Mouse (Mus musculus) lung, postnatal 25 days (tissue): Measurements from ENCODE around the gene A230050P20Rik.
A peak's percentile ranks its signal among the peaks of the same experiment; 100 is the strongest.

Experiments used
- DNase-seq: peaks from one replicate; pipeline ENCODE4 v3.0.0; 2022; ENCODE audit warnings: low spot score

The A230050P20Rik gene

DNA sequence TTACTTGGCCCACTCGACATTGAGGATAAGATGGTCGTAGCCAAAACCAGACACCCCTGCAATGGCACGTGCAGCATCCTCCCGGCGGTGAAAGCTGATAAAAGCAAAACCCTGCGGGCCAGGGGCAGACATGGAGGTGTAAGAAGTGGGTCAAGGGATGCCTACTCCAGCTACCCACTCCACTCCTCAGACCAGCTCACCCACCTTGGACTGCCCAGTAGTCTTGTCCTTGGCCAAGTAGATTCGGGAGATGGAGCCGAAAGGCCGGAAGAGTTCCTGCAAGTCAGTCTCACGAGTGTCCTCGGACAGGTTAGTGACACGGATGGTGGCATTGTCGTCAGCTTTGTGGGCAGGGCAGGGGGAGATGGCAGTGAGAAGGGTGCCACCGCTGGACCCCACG is 26.2 kb downstream of the A230050P20Rik start:
- DNase-seq = no peak

- DNase-seq = no peak
These were observed 26.9 kb downstream of the A230050P20Rik start for GRCm38 (mm10) chr9:20895382-20895781.

GRCm38 (mm10) chr9:20897736-20898510 is 29.5 kb downstream of the A230050P20Rik start:
- no peak for DNase-seq

GRCm38 (mm10) chr9:20898511-20899073 is 30.1 kb downstream of the A230050P20Rik start, which contains the start of gene Eif3g:
Gene Eif3g (minus strand): TSS chr9:20898623.
- DNase-seq = peak; percentile 87

- peak; percentile 73 for DNase-seq
These were observed 33.2 kb downstream of the A230050P20Rik start for GRCm38 (mm10) chr9:20901466-20902173.

DNA sequence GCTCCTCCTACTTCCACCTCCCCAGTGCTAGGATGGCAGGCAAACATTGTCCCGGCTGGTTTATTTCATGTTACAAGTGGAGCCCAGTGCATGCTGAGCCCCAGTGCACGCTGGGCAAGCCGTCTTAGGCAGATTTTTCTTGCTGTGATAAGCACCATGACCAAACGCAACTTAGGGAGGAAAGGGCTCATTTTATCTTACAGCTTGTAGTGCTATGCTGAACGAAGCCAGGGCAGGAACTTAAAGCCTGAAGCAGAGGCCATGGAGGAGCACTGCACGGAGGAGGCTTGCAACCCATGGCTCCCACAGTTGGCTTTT is 33.7 kb downstream of the A230050P20Rik start:
- DNase-seq = no peak

DNA sequence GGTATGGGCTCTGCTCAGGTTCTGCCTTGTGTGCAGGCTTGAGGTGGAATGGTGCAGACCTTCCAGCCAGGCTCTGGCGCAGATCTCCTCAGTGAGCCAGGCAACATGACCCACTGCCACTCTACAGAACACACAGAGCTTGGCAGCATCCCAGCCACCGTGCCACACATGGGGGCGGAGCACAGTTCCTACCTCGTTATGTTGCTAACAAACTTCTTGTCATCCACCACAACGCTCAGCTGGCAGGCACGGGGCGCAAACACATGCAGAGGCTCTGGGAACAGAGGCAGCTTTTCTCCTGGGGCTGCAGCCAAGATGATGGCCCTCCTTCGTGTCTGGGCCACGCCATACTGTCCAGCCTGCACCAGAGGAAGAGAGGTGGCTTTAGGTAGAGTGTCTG is 41.5 kb downstream of the A230050P20Rik start:
- DNase-seq = peak; percentile 18

DNA sequence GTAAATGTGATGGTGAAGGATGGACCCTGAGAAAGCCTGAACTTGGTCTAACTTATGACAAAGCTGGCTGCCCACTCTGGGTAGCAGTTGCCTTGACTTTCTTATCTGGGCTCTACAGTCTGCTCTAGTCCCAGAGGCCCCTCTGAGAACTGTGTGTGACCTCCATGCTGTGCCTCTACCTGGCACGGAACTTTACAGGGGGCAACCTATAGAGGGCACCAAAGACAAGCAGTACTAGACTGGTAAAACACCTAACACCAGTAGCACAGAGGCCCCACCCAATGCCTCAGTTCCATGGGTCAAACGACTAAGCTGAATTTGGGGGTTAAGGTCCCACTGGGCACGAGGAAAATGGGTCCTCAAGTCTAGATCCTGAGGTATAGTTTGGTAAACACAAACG is 47.7 kb downstream of the A230050P20Rik start:
- peak; percentile 57 for DNase-seq

GRCm38 (mm10) chr9:20923258-20923657 is 54.8 kb downstream of the A230050P20Rik start:
- DNase-seq = no peak
